Mouse (Mus musculus) embryo, embryonic 10 days (tissue): Measurements from ENCODE around the gene Tgm2.

ENCODE experiments used
- DNase-seq: peaks from one replicate; pipeline ENCODE4 v3.0.0-alpha.2; 2015; ENCODE audit warnings: low spot score

The Tgm2 gene

GRCm38 (mm10) chr2:158067260-158067824 is 78.9 kb downstream of the Tgm2 start:
- no peak for DNase-seq

GRCm38 (mm10) chr2:158066456-158066855 is 79.8 kb downstream of the Tgm2 start:
- DNase-seq: no peak
